Mouse (Mus musculus) heart, embryonic 14.5 days (tissue): ENCODE results near the gene RPS10-NUDT3. TPM values are rescaled to one million over a fixed set of nuclear protein-coding genes. Genes with fewer than 3 reads are reported as not detected.

Source experiments
- ATAC-seq: fragments of 200-750 bp; cut with Nextera tagmentation; 2 replicates; pipeline ENCODE4 v1.8.0; 2017; ENCODE audit warnings: low read depth, moderate TSS enrichment; ENCODE audit not compliant: insufficient number of reproducible peaks, insufficient read depth, low FRiP score
- H3K27ac ChIP-seq, 2 experiments: fragments of 200-500 bp in 1 of 2; fragments of 300-500 bp in 1 of 2; sonication (generic) in 1 of 2; replicated peaks in 1 of 2; 2 replicates each; pipeline ENCODE4 v1.5.1; 2012 to 2014; ENCODE audit warnings: low read depth in 2 of 2, low read length in 2 of 2, control low read depth in 1 of 2, mild to moderate bottlenecking in 1 of 2, mixed read lengths in 1 of 2; ENCODE audit not compliant: control insufficient read depth in 1 of 2, insufficient read depth in 1 of 2
- H3K27me3 ChIP-seq: fragments of 300-500 bp; sonication (generic); 2 replicates; pipeline ENCODE4 v1.6.1; 2014; ENCODE audit warnings: mild to moderate bottlenecking, low read length, control low read depth; ENCODE audit not compliant: control insufficient read depth, insufficient read depth
- H3K36me3 ChIP-seq: fragments of 300-500 bp; sonication (generic); 2 replicates; pipeline ENCODE4 v1.6.1; 2014; ENCODE audit warnings: mild to moderate bottlenecking, control low read depth, low read length, mixed read lengths; ENCODE audit not compliant: control insufficient read depth, insufficient read depth
- H3K4me1 ChIP-seq, 2 experiments: fragments of 200-500 bp in 1 of 2; fragments of 300-500 bp in 1 of 2; sonication (generic) in 1 of 2; 2 replicates each; pipeline ENCODE4 v1.6.1; 2012 to 2014; ENCODE audit warnings: low read length in 2 of 2, control low read depth in 1 of 2, mixed read lengths in 1 of 2; ENCODE audit not compliant: control insufficient read depth in 2 of 2, insufficient read depth in 2 of 2
- H3K4me2 ChIP-seq: fragments of 300-500 bp; sonication (generic); 2 replicates; pipeline ENCODE4 v1.6.1; 2014; ENCODE audit warnings: mild to moderate bottlenecking, low read length
- H3K4me3 ChIP-seq, 2 experiments: fragments of 200-500 bp in 1 of 2; fragments of 300-500 bp in 1 of 2; sonication (generic) in 1 of 2; 2 replicates each; pipeline ENCODE4 v1.5.1; 2012 to 2014; ENCODE audit warnings: low read length in 2 of 2, mild to moderate bottlenecking in 2 of 2, control low read depth in 1 of 2, low read depth in 1 of 2, moderate library complexity in 1 of 2; ENCODE audit not compliant: control insufficient read depth in 1 of 2, insufficient read depth in 1 of 2
- H3K9ac ChIP-seq: fragments of 300-500 bp; sonication (generic); 2 replicates; pipeline ENCODE4 v1.6.1; 2014; ENCODE audit warnings: mild to moderate bottlenecking, low read length
- H3K9me3 ChIP-seq: fragments of 300-500 bp; sonication (generic); 2 replicates; pipeline ENCODE4 v1.6.1; 2016; ENCODE audit warnings: low read length, control low read depth; ENCODE audit not compliant: control insufficient read depth
- WGBS: fragments of 180-500 bp; shearing (Covaris S2); extraction: QIAGEN DNeasy Blood & Tissue Kit; methylation state at CpG from one replicate; pipeline ENCODE4 v1.1.7; 2014; 5-methylcytosine and 5-hydroxymethylcytosine counted together
- polyA plus RNA-seq: library from polyadenylated mRNA; unstranded; fragments of >200 nt; fragmentation: Nextera tagmentation; extraction: Ambion mirVana; gene quantifications from 2 replicates; pipeline ENCODE4 v1.2.1, GENCODE M21; 2014

The RPS10-NUDT3 gene
- polyA plus RNA-seq = not detected in 2 replicates

- Histone ChIP-seq H3K9me3 (no peaks in the 10 kb centered on the region), H3K4me2 (peak within 1 kb of the TSS; percentile 96), H3K9ac (peak within 1 kb of the TSS; percentile 98), H3K27ac (peak within 1 kb of the TSS; percentile 61 to 84), H3K36me3 (peaks cover 40% of the 10 kb centered on the region), H3K4me1 (peaks cover 13 to 29% of the 10 kb centered on the region in 2 experiments; a peak in 3 of 4 replicates), H3K27me3 (no peaks in the 10 kb centered on the region), H3K4me3 (peak within 1 kb of the TSS; percentile 69 to 94)
- ATAC-seq = peak; percentile 96
- WGBS = under 1% methylated on average over 62 of the region's 72 CpGs
These were observed at the start of gene RPS10-NUDT3 for GRCm38 (mm10) chr17:27634871-27635574. Gene RPS10-NUDT3, minus strand, starts transcription at chr17:27635222.

GRCm38 (mm10) chr17:27678924-27679813 lies 44.1 kb upstream of the RPS10-NUDT3 start:
- WGBS = 43% methylated on average over 11 of the region's 11 CpGs
- Histone ChIP-seq H3K4me2 (no peak overlapping the region), H3K9me3 (no peaks in the 10 kb centered on the region), H3K9ac (no peak overlapping the region), H3K27ac (no peak overlapping the region), H3K27me3 (peaks cover 12% of the 10 kb centered on the region), H3K36me3 (no peaks in the 10 kb centered on the region), H3K4me3 (no peak overlapping the region), H3K4me1 (no peaks in the 10 kb centered on the region; a peak in 1 of 4 replicates)
- no peak; the same call in 1 of the 2 replicates for ATAC-seq

DNA sequence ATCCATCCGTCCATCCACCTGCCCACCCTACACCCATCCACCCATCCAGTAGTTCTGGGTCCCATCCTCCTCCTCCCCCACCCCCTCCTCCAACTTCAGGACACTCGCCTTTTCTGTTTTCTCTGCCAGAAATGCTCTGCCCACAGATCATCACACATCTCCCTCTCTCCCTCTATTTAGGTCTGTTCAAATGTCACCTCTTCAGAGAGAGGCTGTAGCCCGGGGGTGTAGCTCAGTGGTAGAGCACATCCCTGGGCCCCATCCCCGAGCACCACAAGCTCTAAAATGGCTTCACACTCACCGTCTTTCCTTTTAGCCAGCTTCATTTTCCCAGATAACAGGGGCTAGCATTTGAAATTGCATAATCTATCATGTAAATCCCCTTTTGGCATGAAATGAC lies 42.7 kb upstream of the RPS10-NUDT3 start:
- WGBS = 77% methylated on average over 5 of the region's 5 CpGs

DNA sequence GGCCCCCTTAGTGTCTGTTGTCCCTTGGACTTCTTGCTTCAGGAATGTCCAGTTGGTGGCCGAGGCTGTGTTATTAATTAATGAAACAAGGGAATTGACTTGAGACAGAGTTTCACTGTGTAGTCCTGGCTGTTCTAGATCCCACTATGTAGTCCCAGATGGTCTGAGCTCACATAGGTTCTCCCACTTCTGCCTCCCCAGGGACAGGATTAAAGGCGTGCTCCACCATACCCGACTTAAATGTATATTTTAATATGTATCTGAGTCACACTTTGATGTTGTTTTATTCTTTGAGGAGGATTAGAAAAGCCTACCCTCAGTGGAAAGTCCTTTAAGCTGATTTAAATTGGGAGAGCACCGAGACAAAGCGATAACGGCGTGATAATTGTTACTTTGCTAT lies 41.2 kb upstream of the RPS10-NUDT3 start:
- Histone ChIP-seq H3K4me1 (no peaks in the 10 kb centered on the region; a peak in 1 of 4 replicates), H3K9ac (no peak overlapping the region), H3K27ac (no peak overlapping the region), H3K36me3 (no peaks in the 10 kb centered on the region), H3K4me3 (no peak overlapping the region), H3K4me2 (no peak overlapping the region), H3K27me3 (no peaks in the 10 kb centered on the region), H3K9me3 (no peaks in the 10 kb centered on the region)
- ATAC-seq = no peak
- WGBS = 38% methylated on average over 7 of the region's 7 CpGs

More for the DNA sequence above, 42.7 kb upstream of the RPS10-NUDT3 start:
- H3K9me3 ChIP-seq = no peaks in the 10 kb centered on the region
- no peak overlapping the region for H3K9ac ChIP-seq
- no peaks in the 10 kb centered on the region; a peak in 1 of 4 replicates for H3K4me1 ChIP-seq
- no peak overlapping the region for H3K27ac ChIP-seq
- H3K27me3 ChIP-seq = no peaks in the 10 kb centered on the region
- no peak for ATAC-seq
- H3K4me2 ChIP-seq = no peak overlapping the region
- no peak overlapping the region for H3K4me3 ChIP-seq
- no peaks in the 10 kb centered on the region for H3K36me3 ChIP-seq

DNA sequence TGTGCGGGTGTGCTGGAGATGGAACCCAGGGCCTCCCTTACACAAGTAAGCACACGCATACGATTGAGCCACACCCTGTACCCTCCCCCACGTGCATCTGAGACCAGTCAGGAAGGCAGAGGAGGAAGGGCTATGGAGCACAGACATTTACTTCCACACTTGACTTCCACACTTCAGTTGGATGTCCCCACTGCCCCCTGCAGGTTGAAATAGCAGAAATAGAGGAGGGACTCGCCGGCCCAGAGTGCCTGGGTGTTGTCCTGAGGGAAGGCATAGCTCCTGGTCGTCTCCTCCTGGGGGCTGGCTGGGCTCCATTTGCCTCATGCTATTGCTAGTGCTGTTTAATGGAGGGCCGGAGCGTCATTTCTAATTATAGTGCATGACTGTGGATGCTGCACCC lies 40.4 kb upstream of the RPS10-NUDT3 start:
- 49% methylated on average over 9 of the region's 9 CpGs for WGBS
- no peak for ATAC-seq
- H3K4me1 ChIP-seq = no peaks in the 10 kb centered on the region; a peak in 1 of 4 replicates
- no peaks in the 10 kb centered on the region for H3K27me3 ChIP-seq
- no peak overlapping the region for H3K9ac ChIP-seq
- H3K9me3 ChIP-seq = no peaks in the 10 kb centered on the region
- H3K27ac ChIP-seq = no peak overlapping the region
- H3K36me3 ChIP-seq = no peaks in the 10 kb centered on the region
- H3K4me3 ChIP-seq = no peak overlapping the region
- no peak overlapping the region for H3K4me2 ChIP-seq

DNA sequence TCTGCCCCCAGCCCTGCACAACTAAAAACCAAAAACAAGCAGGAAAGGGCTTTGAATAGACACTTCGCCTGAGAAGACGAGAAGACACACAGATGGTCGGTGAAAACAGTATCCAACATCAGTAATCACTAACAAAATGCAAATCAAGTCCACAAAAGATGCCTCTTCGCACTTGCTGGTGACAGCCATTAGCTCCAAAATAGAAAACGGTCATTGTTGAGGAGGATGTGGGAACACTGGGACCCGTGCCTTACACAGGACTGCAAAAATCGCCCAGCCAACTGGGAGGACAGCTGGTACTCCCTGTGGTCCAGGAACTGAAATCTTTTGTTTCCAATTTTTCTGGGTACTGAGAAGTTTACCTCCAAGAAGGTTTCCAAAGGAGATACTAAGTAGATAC lies 38.9 kb upstream of the RPS10-NUDT3 start:
- Histone ChIP-seq H3K4me2 (no peak overlapping the region), H3K27me3 (no peaks in the 10 kb centered on the region)
- 80% methylated on average over 7 of the region's 7 CpGs for WGBS

DNA sequence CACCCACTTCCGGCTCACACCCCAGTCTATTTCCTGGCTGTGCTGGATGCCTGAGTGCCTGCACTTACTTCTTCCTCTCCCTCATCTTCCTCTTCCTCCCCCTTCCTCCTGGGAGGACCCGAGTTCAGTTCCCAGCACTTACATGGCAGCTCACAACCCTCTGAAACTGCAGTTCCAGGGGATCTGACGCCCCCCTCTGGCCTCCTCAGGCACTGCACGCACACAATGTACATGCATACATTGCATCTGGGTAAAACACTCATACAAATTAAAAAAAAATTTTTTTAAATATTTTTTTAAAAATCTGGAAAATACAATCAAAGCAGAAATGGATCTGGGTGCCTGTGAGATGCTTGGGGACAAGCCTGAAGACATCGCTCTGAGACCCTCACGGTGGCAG lies 36.7 kb upstream of the RPS10-NUDT3 start:
- H3K9me3 ChIP-seq = no peaks in the 10 kb centered on the region
- H3K4me1 ChIP-seq = no peaks in the 10 kb centered on the region
- no peak overlapping the region for H3K4me3 ChIP-seq
- ATAC-seq = no peak
- no peaks in the 10 kb centered on the region for H3K27me3 ChIP-seq
- H3K9ac ChIP-seq = no peak overlapping the region
- no peaks in the 10 kb centered on the region for H3K36me3 ChIP-seq
- H3K4me2 ChIP-seq = no peak overlapping the region
- WGBS = 76% methylated on average over 6 of the region's 6 CpGs
- H3K27ac ChIP-seq = no peak overlapping the region

More for the DNA sequence above, 38.9 kb upstream of the RPS10-NUDT3 start:
- Histone ChIP-seq H3K27ac (no peak overlapping the region), H3K36me3 (no peaks in the 10 kb centered on the region), H3K9ac (no peak overlapping the region), H3K4me3 (no peak overlapping the region), H3K4me1 (no peaks in the 10 kb centered on the region), H3K9me3 (no peaks in the 10 kb centered on the region)
- ATAC-seq = no peak
